Mouse (Mus musculus) midbrain, embryonic 14.5 days (tissue): Measurements from ENCODE around the gene Lrrk2. TPM values are rescaled to one million over a fixed set of nuclear protein-coding genes. Genes with fewer than 3 reads are reported as not detected.

Experiments used
- ATAC-seq: fragments of 200-750 bp; cut with Nextera tagmentation; 2 replicates; pipeline ENCODE4 v1.8.0; 2017; ENCODE audit warnings: moderate number of reproducible peaks, moderate library complexity; ENCODE audit not compliant: low FRiP score, low TSS enrichment
- DNase-seq: peaks from one replicate; pipeline ENCODE4 v3.0.0-alpha.2; 2015
- H3K27ac ChIP-seq: fragments of 300-500 bp; sonication (generic); replicated peaks from 2 replicates; pipeline ENCODE4 v1.5.1; 2014; ENCODE audit warnings: mild to moderate bottlenecking, low read depth, low read length, moderate library complexity
- H3K27me3 ChIP-seq: fragments of 300-500 bp; sonication (generic); 2 replicates; pipeline ENCODE4 v1.6.1; 2014; ENCODE audit warnings: low read length, control low read depth, mixed read lengths; ENCODE audit not compliant: control insufficient read depth, insufficient read depth
- H3K36me3 ChIP-seq: fragments of 300-500 bp; sonication (generic); 2 replicates; pipeline ENCODE4 v1.6.1; 2014; ENCODE audit warnings: low read length, control low read depth; ENCODE audit not compliant: control insufficient read depth, insufficient read depth
- H3K4me1 ChIP-seq: fragments of 300-500 bp; sonication (generic); 2 replicates; pipeline ENCODE4 v1.6.1; 2014; ENCODE audit warnings: mild to moderate bottlenecking, antibody characterized with exemption, low read length, control low read depth; ENCODE audit not compliant: control insufficient read depth, insufficient read depth
- H3K4me2 ChIP-seq: fragments of 300-500 bp; sonication (generic); 2 replicates; pipeline ENCODE4 v1.6.1; 2014; ENCODE audit warnings: mild to moderate bottlenecking, low read length, moderate library complexity
- H3K4me3 ChIP-seq: fragments of 300-500 bp; sonication (generic); replicated peaks from 2 replicates; pipeline ENCODE4 v1.5.1; 2014; ENCODE audit warnings: low read depth, low read length
- H3K9ac ChIP-seq: fragments of 300-500 bp; sonication (generic); replicated peaks from 2 replicates; pipeline ENCODE4 v1.6.1; 2014; ENCODE audit warnings: mild to moderate bottlenecking, low read length, moderate library complexity
- H3K9me3 ChIP-seq: fragments of 300-500 bp; sonication (generic); 2 replicates; pipeline ENCODE4 v1.6.1; 2016; ENCODE audit warnings: low read length, control low read depth, mixed read lengths; ENCODE audit not compliant: control insufficient read depth
- WGBS: fragments of 180-500 bp; shearing (Covaris S2); extraction: QIAGEN DNeasy Blood & Tissue Kit; methylation state at CpG from one replicate; pipeline ENCODE4 v1.1.7; 2014; 5-methylcytosine and 5-hydroxymethylcytosine counted together
- polyA plus RNA-seq: library from polyadenylated mRNA; unstranded; fragments of >200 nt; fragmentation: Nextera tagmentation; extraction: Ambion mirVana; gene quantifications from 2 replicates; pipeline ENCODE4 v1.2.1, GENCODE M21; 2014

Lrrk2 gene
- polyA plus RNA-seq, 1 experiment from 2014 or later = 1.8 TPM

- H3K4me2 ChIP-seq = no peak overlapping the region
- DNase-seq = peak; percentile 77
Measured at GRCm38 (mm10) chr15:91752111-91752510, 79.1 kb downstream of the Lrrk2 start.

GRCm38 (mm10) chr15:91753378-91754080 is 80.6 kb downstream of the Lrrk2 start:
- ATAC-seq = no peak
- Histone ChIP-seq H3K4me1 (0 out of 2 replicates have a peak, but pooled peaks cover 2% of the 10 kb centered on the region), H3K4me3 (no peak overlapping the region), H3K9ac (no peak overlapping the region), H3K27ac (no peak overlapping the region), H3K36me3 (no peaks in the 10 kb centered on the region), H3K4me2 (no peak overlapping the region), H3K27me3 (no peaks in the 10 kb centered on the region), H3K9me3 (no peaks in the 10 kb centered on the region)
- WGBS = 72% methylated on average over 14 of the region's 14 CpGs
- DNase-seq = peak; percentile 12

More at GRCm38 (mm10) chr15:91752111-91752510, 79.1 kb downstream of the Lrrk2 start:
- Histone ChIP-seq H3K9me3 (no peaks in the 10 kb centered on the region), H3K4me3 (no peak overlapping the region), H3K27me3 (no peaks in the 10 kb centered on the region), H3K27ac (no peak overlapping the region), H3K36me3 (no peaks in the 10 kb centered on the region), H3K4me1 (0 out of 2 replicates have a peak, but pooled peaks cover 2% of the 10 kb centered on the region), H3K9ac (no peak overlapping the region)
- 59% methylated on average over 12 of the region's 12 CpGs for WGBS
- ATAC-seq = no peak

GRCm38 (mm10) chr15:91754546-91754945 is 81.6 kb downstream of the Lrrk2 start:
- Histone ChIP-seq H3K9me3 (no peaks in the 10 kb centered on the region), H3K4me2 (no peak overlapping the region), H3K36me3 (no peaks in the 10 kb centered on the region), H3K9ac (no peak overlapping the region), H3K27me3 (no peaks in the 10 kb centered on the region), H3K27ac (no peak overlapping the region), H3K4me1 (0 out of 2 replicates have a peak, but pooled peaks cover 2% of the 10 kb centered on the region), H3K4me3 (no peak overlapping the region)
- DNase-seq = peak; percentile 88
- WGBS = 24% methylated on average over 3 of the region's 3 CpGs
- no peak for ATAC-seq

- DNase-seq (no peak), ATAC-seq (no peak)
- WGBS = 92% methylated on average over 16 of the region's 16 CpGs
Measured at GRCm38 (mm10) chr15:91755756-91756155, 82.8 kb downstream of the Lrrk2 start.

GRCm38 (mm10) chr15:91772041-91772440 is 99.1 kb downstream of the Lrrk2 start:
- H3K27ac ChIP-seq = no peak overlapping the region
- H3K27me3 ChIP-seq = no peaks in the 10 kb centered on the region
- no peaks in the 10 kb centered on the region for H3K4me1 ChIP-seq
- H3K4me2 ChIP-seq = no peak overlapping the region
- H3K4me3 ChIP-seq = no peak overlapping the region
- no peaks in the 10 kb centered on the region for H3K36me3 ChIP-seq
- no peak overlapping the region for H3K9ac ChIP-seq
- 41% methylated on average over 4 of the region's 4 CpGs for WGBS
- DNase-seq (no peak), ATAC-seq (no peak)
- no peaks in the 10 kb centered on the region for H3K9me3 ChIP-seq

More at GRCm38 (mm10) chr15:91755756-91756155, 82.8 kb downstream of the Lrrk2 start:
- 0 out of 2 replicates have a peak, but pooled peaks cover 2% of the 10 kb centered on the region for H3K4me1 ChIP-seq
- H3K9ac ChIP-seq = no peak overlapping the region
- H3K9me3 ChIP-seq = no peaks in the 10 kb centered on the region
- no peak overlapping the region for H3K4me2 ChIP-seq
- H3K27me3 ChIP-seq = no peaks in the 10 kb centered on the region
- H3K36me3 ChIP-seq = no peaks in the 10 kb centered on the region
- H3K27ac ChIP-seq = no peak overlapping the region
- no peak overlapping the region for H3K4me3 ChIP-seq

GRCm38 (mm10) chr15:91779166-91779565 is 106.2 kb downstream of the Lrrk2 start:
- WGBS = 92% methylated on average over 9 of the region's 9 CpGs
- no peak overlapping the region for H3K27ac ChIP-seq
- no peaks in the 10 kb centered on the region for H3K9me3 ChIP-seq
- H3K4me2 ChIP-seq = no peak overlapping the region
- H3K36me3 ChIP-seq = no peaks in the 10 kb centered on the region
- DNase-seq = no peak
- no peak overlapping the region for H3K9ac ChIP-seq
- ATAC-seq = no peak
- H3K27me3 ChIP-seq = no peaks in the 10 kb centered on the region
- H3K4me3 ChIP-seq = no peak overlapping the region
- no peaks in the 10 kb centered on the region for H3K4me1 ChIP-seq

- Histone ChIP-seq H3K4me1 (no peaks in the 10 kb centered on the region), H3K27ac (no peak overlapping the region), H3K4me3 (no peak overlapping the region), H3K9ac (no peak overlapping the region), H3K4me2 (no peak overlapping the region), H3K9me3 (no peaks in the 10 kb centered on the region), H3K36me3 (no peaks in the 10 kb centered on the region), H3K27me3 (no peaks in the 10 kb centered on the region)
- DNase-seq = peak; percentile 84
- ATAC-seq = no peak
- 33% methylated on average over 6 of the region's 6 CpGs for WGBS
Measured at GRCm38 (mm10) chr15:91781172-91781571, 108.2 kb downstream of the Lrrk2 start.

GRCm38 (mm10) chr15:91788338-91788737 is 115.4 kb downstream of the Lrrk2 start:
- H3K4me1 ChIP-seq = no peaks in the 10 kb centered on the region
- H3K9me3 ChIP-seq = no peaks in the 10 kb centered on the region
- no peak overlapping the region for H3K27ac ChIP-seq
- WGBS = 94% methylated on average over 11 of the region's 11 CpGs
- DNase-seq (no peak), ATAC-seq (no peak)
- H3K36me3 ChIP-seq = no peaks in the 10 kb centered on the region
- no peak overlapping the region for H3K9ac ChIP-seq
- H3K4me2 ChIP-seq = no peak overlapping the region
- H3K27me3 ChIP-seq = no peaks in the 10 kb centered on the region
- H3K4me3 ChIP-seq = no peak overlapping the region

- Histone ChIP-seq H3K27me3 (no peaks in the 10 kb centered on the region), H3K9ac (no peak overlapping the region), H3K4me3 (no peak overlapping the region), H3K27ac (no peak overlapping the region), H3K9me3 (no peaks in the 10 kb centered on the region), H3K4me2 (no peak overlapping the region), H3K36me3 (no peaks in the 10 kb centered on the region), H3K4me1 (no peaks in the 10 kb centered on the region)
- WGBS = 85% methylated on average over 4 of the region's 4 CpGs
- ATAC-seq (no peak), DNase-seq (no peak)
Measured at GRCm38 (mm10) chr15:91806463-91806862, 133.5 kb downstream of the Lrrk2 start.
